Mouse (Mus musculus): ENCODE data around the gene Ctdsp2. TPM values are rescaled to one million over a fixed set of nuclear protein-coding genes. Genes with fewer than 3 reads are reported as not detected.

The Ctdsp2 gene
- polyA plus RNA-seq, 1 experiment from 2014 or later: 42.6 TPM

DNA sequence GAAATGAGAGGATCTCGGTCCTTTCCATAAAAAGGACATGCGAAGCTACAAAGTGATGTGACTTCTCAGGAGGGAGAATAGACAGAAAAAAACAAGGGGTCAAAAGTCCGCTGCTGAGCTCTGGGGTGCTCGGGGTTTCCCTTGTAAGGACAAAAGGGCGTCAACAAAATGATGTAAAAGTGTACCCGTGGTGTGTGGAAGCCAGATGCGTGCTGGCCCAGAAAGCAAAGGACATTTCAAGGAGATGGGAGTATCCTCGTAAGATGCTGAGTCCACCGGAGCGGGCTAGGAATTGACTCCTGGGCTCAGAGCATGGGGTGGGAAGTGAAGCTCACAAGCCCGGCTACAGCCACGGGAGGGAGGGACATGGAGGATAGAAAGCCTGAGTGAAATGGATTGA lies 59.1 kb downstream of the Ctdsp2 start:
- Histone ChIP-seq H3K9ac (no peak overlapping the region), H3K27ac (no peak overlapping the region), H3K4me3 (no peak overlapping the region), H3K27me3 (replicated peaks) (peaks cover 4% of the 10 kb centered on the region; the same call in 1 of the 2 replicates), H3K4me1 (peaks cover 11% of the 10 kb centered on the region), H3K36me3 (no peaks in the 10 kb centered on the region), H3K4me2 (replicated peaks) (no peak overlapping the region), H3K9me3 (no peaks in the 10 kb centered on the region)
- 72% methylated on average over 12 of the region's 12 CpGs for WGBS
- no peak for ATAC-seq (ENCODE audit: low FRiP score, low read depth)

GRCm38 (mm10) chr10:127040569-127041214 lies 62.2 kb downstream of the Ctdsp2 start:
- ATAC-seq (ENCODE audit: low FRiP score, low read depth): peak; percentile 35
- H3K36me3 ChIP-seq: peaks cover 8% of the 10 kb centered on the region
- H3K4me1 ChIP-seq: peaks cover 12% of the 10 kb centered on the region
- peak overlapping the region; percentile 99 for H3K4me2 ChIP-seq (replicated peaks)
- WGBS: 2% methylated on average over 20 of the region's 20 CpGs
- H3K9ac ChIP-seq: peak overlapping the region; percentile 67
- H3K9me3 ChIP-seq: no peaks in the 10 kb centered on the region
- peaks cover 4% of the 10 kb centered on the region; the same call in 1 of the 2 replicates for H3K27me3 ChIP-seq (replicated peaks)
- peak overlapping the region; percentile 76 for H3K4me3 ChIP-seq
- no peak overlapping the region for H3K27ac ChIP-seq

GRCm38 (mm10) chr10:127041274-127041766 lies 62.8 kb downstream of the Ctdsp2 start, which contains the start of the genes Mettl1 and Eef1akmt3:
TSS of gene Mettl1 (plus strand) at chr10:127041414.
TSS of gene Eef1akmt3 (minus strand) at chr10:127041513.
- H3K36me3 ChIP-seq: peaks cover 8% of the 10 kb centered on the region
- H3K4me3 ChIP-seq: peak within 1 kb of the TSS; percentile 76
- H3K27ac ChIP-seq: no peak within 1 kb of the TSS
- no peaks in the 10 kb centered on the region for H3K9me3 ChIP-seq
- under 1% methylated on average over 28 of the region's 28 CpGs for WGBS
- H3K27me3 ChIP-seq (replicated peaks): peaks cover 4% of the 10 kb centered on the region; the same call in 1 of the 2 replicates
- peak within 1 kb of the TSS; percentile 99 for H3K4me2 ChIP-seq (replicated peaks)
- peaks cover 12% of the 10 kb centered on the region for H3K4me1 ChIP-seq
- peak within 1 kb of the TSS; percentile 67 for H3K9ac ChIP-seq
- peak; percentile 73 for ATAC-seq (ENCODE audit: low FRiP score, low read depth)

GRCm38 (mm10) chr10:127041774-127042338 lies 63.3 kb downstream of the Ctdsp2 start:
- Histone ChIP-seq H3K4me3 (peak overlapping the region; percentile 76), H3K9me3 (no peaks in the 10 kb centered on the region), H3K36me3 (peaks cover 8% of the 10 kb centered on the region), H3K4me1 (peaks cover 12% of the 10 kb centered on the region), H3K27me3 (replicated peaks) (peaks cover 5% of the 10 kb centered on the region; the same call in 1 of the 2 replicates), H3K9ac (peak overlapping the region; percentile 67), H3K4me2 (replicated peaks) (peak overlapping the region; percentile 99), H3K27ac (no peak overlapping the region)
- under 1% methylated on average over 44 of the region's 44 CpGs for WGBS
- ATAC-seq (ENCODE audit: low FRiP score, low read depth): peak; percentile 85

DNA sequence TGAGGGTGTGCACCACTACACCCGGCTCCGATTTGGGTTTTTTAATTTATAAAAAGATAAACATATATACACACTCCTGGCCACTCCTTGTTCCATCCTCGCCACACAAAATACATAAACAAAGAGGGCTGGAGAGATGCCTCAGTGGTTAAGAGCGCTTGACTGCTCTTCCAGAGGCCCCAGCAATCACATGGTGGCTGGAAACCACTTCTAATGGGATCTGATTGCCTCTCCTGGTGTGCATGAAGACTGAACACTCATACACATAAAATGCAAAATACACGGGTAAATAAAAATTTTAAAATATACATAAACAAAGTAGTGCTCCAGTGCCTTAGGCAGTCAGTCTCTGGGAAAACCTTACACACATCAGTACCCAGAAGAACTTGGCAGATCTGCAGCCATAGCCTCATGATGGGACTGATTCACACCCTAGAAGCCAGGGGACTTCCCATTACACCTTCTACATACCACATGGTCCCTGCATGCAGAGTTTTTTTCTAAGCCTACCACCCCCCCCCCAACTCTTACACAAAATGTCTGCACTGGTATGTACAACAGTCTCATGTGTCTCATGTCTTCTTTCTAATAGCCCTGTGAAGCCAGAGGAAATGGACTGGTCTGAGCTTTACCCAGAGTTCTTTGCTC lies 64.1 kb downstream of the Ctdsp2 start:
- 14% methylated on average over 5 of the region's 5 CpGs for WGBS
- Histone ChIP-seq H3K9me3 (no peaks in the 10 kb centered on the region), H3K4me2 (replicated peaks) (peak overlapping the region; percentile 99), H3K4me1 (peaks cover 12% of the 10 kb centered on the region), H3K9ac (no peak overlapping the region; the same call in 1 of the 2 replicates), H3K27me3 (replicated peaks) (peaks cover 12% of the 10 kb centered on the region), H3K36me3 (peaks cover 8% of the 10 kb centered on the region), H3K27ac (no peak overlapping the region), H3K4me3 (peak overlapping the region; percentile 76)
- ATAC-seq (ENCODE audit: low FRiP score, low read depth): no peak

DNA sequence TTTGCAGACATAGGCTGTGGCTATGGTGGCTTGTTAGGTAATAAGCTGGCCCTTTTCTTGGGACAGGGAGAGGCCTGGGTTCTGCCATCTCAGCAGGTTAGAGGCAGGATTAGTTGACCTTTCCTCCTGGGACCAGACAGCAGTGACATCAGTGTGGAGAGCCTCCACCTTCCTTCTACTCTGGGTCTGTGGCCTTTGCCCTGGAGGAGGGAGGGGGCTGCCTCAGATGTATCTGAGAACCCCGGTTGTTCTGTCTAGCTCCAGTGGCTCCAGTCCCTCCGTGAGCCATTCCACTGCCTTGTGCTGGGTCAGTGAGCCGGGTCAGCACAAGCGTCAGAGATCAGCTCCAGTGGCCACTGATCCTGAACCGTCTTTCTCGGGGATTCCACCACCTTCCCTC lies 64.7 kb downstream of the Ctdsp2 start:
- 90% methylated on average over 6 of the region's 6 CpGs for WGBS
- Histone ChIP-seq H3K36me3 (peaks cover 8% of the 10 kb centered on the region), H3K4me2 (replicated peaks) (peak overlapping the region; percentile 99), H3K27ac (no peak overlapping the region), H3K9me3 (no peaks in the 10 kb centered on the region), H3K4me3 (no peak overlapping the region), H3K27me3 (replicated peaks) (peaks cover 18% of the 10 kb centered on the region), H3K9ac (no peak overlapping the region), H3K4me1 (peaks cover 12% of the 10 kb centered on the region)
- ATAC-seq (ENCODE audit: low FRiP score, low read depth): no peak

DNA sequence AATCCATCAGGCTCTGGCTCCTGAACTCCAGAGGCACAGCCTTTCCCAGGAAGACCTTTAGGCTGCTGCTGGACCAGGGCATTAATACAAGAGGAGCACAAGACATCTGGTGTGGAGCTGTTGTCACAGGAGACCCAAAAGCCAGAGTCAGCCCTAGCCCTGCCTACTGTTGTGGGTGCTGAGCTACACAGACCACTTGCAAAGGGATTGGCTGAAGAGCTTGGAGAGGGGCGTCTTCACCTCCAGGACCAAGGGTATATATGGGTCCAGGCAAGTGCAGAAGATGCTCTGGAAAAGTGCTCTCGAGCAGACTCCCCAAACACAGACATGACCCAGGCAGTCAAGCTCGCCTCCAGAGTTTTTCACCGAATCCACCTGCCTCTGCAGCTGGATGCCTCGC lies 69.4 kb downstream of the Ctdsp2 start, which contains the start of gene Cyp27b1:
TSS of gene Cyp27b1 (plus strand) at position 297 of the 400 bp plus-strand sequence.
- no peak within 1 kb of the TSS for H3K27ac ChIP-seq
- H3K9ac ChIP-seq: no peak within 1 kb of the TSS
- H3K36me3 ChIP-seq: peaks cover 8% of the 10 kb centered on the region
- no peaks in the 10 kb centered on the region for H3K9me3 ChIP-seq
- WGBS: 35% methylated on average over 5 of the region's 5 CpGs
- H3K4me2 ChIP-seq (replicated peaks): 0 out of 2 replicates have a peak within 1 kb of the TSS, but pooled peaks have one; percentile 9
- no peaks in the 10 kb centered on the region for H3K4me1 ChIP-seq
- no peak within 1 kb of the TSS for H3K4me3 ChIP-seq
- peaks cover 59% of the 10 kb centered on the region for H3K27me3 ChIP-seq (replicated peaks)
- ATAC-seq (ENCODE audit: low FRiP score, low read depth): no peak

GRCm38 (mm10) chr10:127048608-127049394 lies 70.3 kb downstream of the Ctdsp2 start:
- Histone ChIP-seq H3K36me3 (peaks cover 15% of the 10 kb centered on the region), H3K4me3 (no peak overlapping the region), H3K4me1 (no peaks in the 10 kb centered on the region), H3K27me3 (replicated peaks) (peaks cover 59% of the 10 kb centered on the region), H3K27ac (no peak overlapping the region), H3K9ac (no peak overlapping the region), H3K4me2 (replicated peaks) (0 out of 2 replicates have a peak overlapping the region, but pooled peaks have one; percentile 9), H3K9me3 (no peaks in the 10 kb centered on the region)
- ATAC-seq (ENCODE audit: low FRiP score, low read depth): no peak
- WGBS: 4% methylated on average over 35 of the region's 35 CpGs

MicroRNAs encoded within 50 kb of the gene (microRNA counts, 519-probe panel; counts per million panel counts)
- microRNA mmu-miR-26a (342 counts per million, percentile 67 among the panel's probes with 10 or more counts), microRNA mmu-miR-546 (342 counts per million, percentile 67 among the panel's probes with 10 or more counts)

Small RNA genes lying within 50 kb of the gene (microRNA-seq; reads per million reads assigned to microRNA genes)
- 20.8 reads per million, percentile 31 among the genes with 10 or more reads in this experiment for gene Mir26a-2
- gene Mir546: not detected

Other genes with a start within 250 kb of the Ctdsp2 start
- gene Atp23, start 77.4 kb upstream of the Ctdsp2 start, polyA plus RNA-seq (2016; fragmentation: Nextera tagmentation; extraction: Ambion mirVana): 12.8 and 13.1 TPM in 2 replicates
- 5.2 and 10.0 TPM in 2 replicates for gene Avil, start 22.0 kb downstream of the Ctdsp2 start, polyA plus RNA-seq (2016; fragmentation: Nextera tagmentation; extraction: Ambion mirVana)
- 70.7 and 70.9 TPM in 2 replicates for gene Tsfm, start 52.1 kb downstream of the Ctdsp2 start, polyA plus RNA-seq (2016; fragmentation: Nextera tagmentation; extraction: Ambion mirVana)
- gene Mettl1, start 62.7 kb downstream of the Ctdsp2 start, polyA plus RNA-seq (2016; fragmentation: Nextera tagmentation; extraction: Ambion mirVana): 31.5 and 32.5 TPM in 2 replicates
- gene Eef1akmt3, start 62.8 kb downstream of the Ctdsp2 start, polyA plus RNA-seq (2016; fragmentation: Nextera tagmentation; extraction: Ambion mirVana): 0.15 and 0.17 TPM in 2 replicates
- 0.13 and 0.25 TPM in 2 replicates for gene Cyp27b1, start 69.5 kb downstream of the Ctdsp2 start, polyA plus RNA-seq (2016; fragmentation: Nextera tagmentation; extraction: Ambion mirVana)
- 6.1 TPM in 2 replicates for gene March9, start 81.5 kb downstream of the Ctdsp2 start, polyA plus RNA-seq (2016; fragmentation: Nextera tagmentation; extraction: Ambion mirVana)
- gene Cdk4, start 84.8 kb downstream of the Ctdsp2 start, polyA plus RNA-seq (2016; fragmentation: Nextera tagmentation; extraction: Ambion mirVana): 1,857 and 1,896 TPM in 2 replicates
- 137 and 147 TPM in 2 replicates for gene Tspan31, start 91.5 kb downstream of the Ctdsp2 start, polyA plus RNA-seq (2016; fragmentation: Nextera tagmentation; extraction: Ambion mirVana)
- gene Agap2, start 96.6 kb downstream of the Ctdsp2 start, polyA plus RNA-seq (2016; fragmentation: Nextera tagmentation; extraction: Ambion mirVana): 1.1 and 1.3 TPM in 2 replicates
- gene Os9, start 142.4 kb downstream of the Ctdsp2 start, polyA plus RNA-seq (2016; fragmentation: Nextera tagmentation; extraction: Ambion mirVana): 118 and 123 TPM in 2 replicates
- gene B4galnt1, start 186.5 kb downstream of the Ctdsp2 start, polyA plus RNA-seq (2016; fragmentation: Nextera tagmentation; extraction: Ambion mirVana): 29.2 and 31.5 TPM in 2 replicates
- gene Slc26a10, start 201.9 kb downstream of the Ctdsp2 start, polyA plus RNA-seq (2016; fragmentation: Nextera tagmentation; extraction: Ambion mirVana): 1.5 and 1.8 TPM in 2 replicates
- gene Arhgef25, start 211.4 kb downstream of the Ctdsp2 start, polyA plus RNA-seq (2016; fragmentation: Nextera tagmentation; extraction: Ambion mirVana): 43.3 and 43.6 TPM in 2 replicates
- gene Dtx3, start 217.0 kb downstream of the Ctdsp2 start, polyA plus RNA-seq (2016; fragmentation: Nextera tagmentation; extraction: Ambion mirVana): 189 and 199 TPM in 2 replicates
- gene Pip4k2c, start 232.9 kb downstream of the Ctdsp2 start, polyA plus RNA-seq (2016; fragmentation: Nextera tagmentation; extraction: Ambion mirVana): 22.0 and 22.4 TPM in 2 replicates